Mouse (Mus musculus) kidney, postnatal 14 days (tissue): ENCODE data around the gene Lgals8.
A peak's percentile ranks its signal among the peaks of the same experiment; 100 is the strongest.

Experiments
- DNase-seq: peaks from one replicate; pipeline ENCODE4 v3.0.0; 2022; ENCODE audit warnings: mixed read lengths

The Lgals8 gene

GRCm38 (mm10) chr13:12460443-12460842 lies 4.3 kb downstream of the Lgals8 start:
- DNase-seq = peak; percentile 75

- peak; percentile 60 for DNase-seq
Observed at GRCm38 (mm10) chr13:12456711-12457110, 8.0 kb downstream of the Lgals8 start.

GRCm38 (mm10) chr13:12454686-12455390 lies 9.9 kb downstream of the Lgals8 start:
- no peak for DNase-seq

DNA sequence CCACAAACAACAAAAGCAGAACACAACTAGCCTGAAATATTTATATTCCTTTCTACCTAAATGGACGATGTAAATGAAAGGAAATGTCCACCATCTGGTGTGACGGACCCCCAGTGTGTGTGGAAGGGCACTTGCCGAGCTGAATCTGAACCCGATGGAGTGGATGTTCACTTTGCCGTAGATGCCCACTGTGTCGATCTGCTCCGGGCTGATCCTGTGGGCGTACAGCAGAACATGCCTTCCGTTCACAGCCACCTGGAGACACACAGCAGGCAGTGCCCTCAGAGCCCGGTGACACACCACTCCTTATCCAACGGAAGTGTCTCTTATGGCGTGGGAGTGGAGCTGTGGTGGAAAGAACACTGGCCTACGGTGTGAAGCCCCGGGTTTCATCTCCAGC lies 11.6 kb downstream of the Lgals8 start:
- no peak for DNase-seq

GRCm38 (mm10) chr13:12442008-12442587 lies 22.6 kb downstream of the Lgals8 start:
- peak; percentile 51 for DNase-seq

- no peak for DNase-seq
Observed at GRCm38 (mm10) chr13:12440813-12441212, 23.9 kb downstream of the Lgals8 start.

- DNase-seq = no peak
Observed at GRCm38 (mm10) chr13:12439586-12439985, 25.2 kb downstream of the Lgals8 start.

- peak; percentile 24 for DNase-seq
Observed at GRCm38 (mm10) chr13:12433843-12434242, 30.9 kb downstream of the Lgals8 start.

GRCm38 (mm10) chr13:12428556-12428955 lies 36.2 kb downstream of the Lgals8 start:
- no peak for DNase-seq

- DNase-seq = no peak
Observed at GRCm38 (mm10) chr13:12420596-12420995, 44.1 kb downstream of the Lgals8 start.

DNA sequence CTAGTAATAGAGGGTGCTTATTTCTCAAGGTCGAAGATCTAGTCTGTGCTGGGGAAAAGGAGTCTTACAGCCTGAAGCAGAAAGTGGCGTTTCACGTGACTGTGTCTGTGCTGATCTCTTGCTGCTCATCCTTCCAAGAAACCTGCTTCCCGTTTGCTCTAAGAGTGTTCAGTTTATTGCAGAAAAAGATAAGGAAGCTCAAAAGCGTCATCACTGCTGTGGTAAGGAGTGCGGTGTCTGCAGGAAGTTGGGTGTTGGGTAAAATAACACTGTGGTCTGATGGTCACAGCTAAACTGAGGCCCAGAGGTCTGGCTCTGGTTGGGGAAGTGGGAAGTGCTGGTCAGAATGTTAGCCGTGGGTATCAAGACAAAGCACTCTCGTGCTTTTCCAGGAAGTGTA lies 52.7 kb downstream of the Lgals8 start:
- DNase-seq = no peak

- DNase-seq = no peak
Observed at GRCm38 (mm10) chr13:12408343-12409066, 56.2 kb downstream of the Lgals8 start.

DNA sequence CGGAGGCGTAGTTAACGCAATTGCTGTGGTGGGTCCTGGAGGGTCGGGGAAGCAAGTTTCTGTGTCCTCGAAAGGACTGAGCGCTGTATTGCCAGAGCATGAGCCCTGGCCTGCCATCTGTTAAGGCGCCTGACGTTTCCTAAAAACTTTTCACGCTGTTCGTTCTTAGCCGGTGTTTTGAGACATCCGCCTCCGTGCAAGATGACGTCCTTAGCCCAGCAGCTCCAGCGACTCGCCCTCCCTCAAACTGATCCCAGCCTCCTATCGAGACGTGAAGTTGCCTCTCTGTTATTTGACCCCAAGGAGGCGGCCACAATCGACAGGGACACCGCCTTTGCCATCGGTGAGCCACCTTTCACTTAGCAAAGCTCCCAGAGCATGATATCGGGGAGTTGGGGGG lies 69.2 kb downstream of the Lgals8 start:
- DNase-seq = no peak

GRCm38 (mm10) chr13:12394609-12395505 lies 69.9 kb downstream of the Lgals8 start, which contains the start of gene Heatr1:
Gene Heatr1, plus strand, starts transcription at chr13:12395027.
- DNase-seq = peak; percentile 97
